ENCODE assay signal across 21 mouse cellular contexts in the genomic region with DNA sequence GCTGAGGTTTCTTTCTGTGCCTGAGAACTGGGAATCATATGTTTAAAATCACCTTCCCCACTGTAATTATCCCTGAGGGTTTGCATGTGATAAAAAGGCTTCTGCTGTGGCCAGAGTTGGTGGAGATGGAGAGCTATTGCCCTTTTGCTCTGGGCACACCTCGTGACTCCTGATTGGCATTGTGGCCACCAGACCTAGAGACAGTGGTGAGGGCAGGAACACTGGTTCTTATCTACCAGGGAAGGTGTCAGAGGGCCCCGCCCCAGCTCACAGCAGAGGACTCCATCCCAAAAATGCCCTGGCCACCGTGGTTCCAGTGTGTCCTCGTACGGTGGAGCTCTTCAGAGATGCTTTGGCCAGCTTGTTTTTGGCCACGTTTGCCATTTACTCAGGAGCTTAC.
"Had no signal": no experiment of that assay in that cellular context is flagged by ENCODE, and none has a peak within 500 bp of the region (broad histone marks: within the 10 kb centered on the region; RNA-seq: fewer than 3 reads in every experiment).

No protein-coding gene starts in this region.

- H3K9me3 ChIP-seq: limb, embryonic 15.5 days; liver, embryonic 15.5 days; lung, embryonic 15.5 days; megakaryocyte, embryonic 14.5 days; neural tube, embryonic 12.5 days; neural tube, embryonic 15.5 days had no signal

- H3K27me3 ChIP-seq: limb, embryonic 15.5 days; liver, embryonic 15.5 days; lung, embryonic 15.5 days; megakaryocyte, embryonic 14.5 days; neural tube, embryonic 12.5 days; neural tube, embryonic 15.5 days had no signal

- H3K4me3 ChIP-seq: limb, embryonic 15.5 days; liver, embryonic 15.5 days; lung, embryonic 15.5 days; megakaryocyte, embryonic 14.5 days; neural tube, embryonic 12.5 days; neural tube, embryonic 15.5 days had no signal

- H3K27ac ChIP-seq: limb, embryonic 15.5 days; liver, embryonic 15.5 days; lung, embryonic 15.5 days; neural tube, embryonic 12.5 days; neural tube, embryonic 15.5 days; stomach, postnatal 0 days had no signal

- DNase-seq: kidney, adult 18-20 months; kidney, adult 9 months; kidney, postnatal 14 days; kidney, postnatal 4 days; lung, adult 18-20 months; lung, postnatal 10 days; lung, postnatal 36 days; right cerebral cortex, adult 18-20 months; right cerebral cortex, postnatal 14 days; right cerebral cortex, postnatal 4 days; thymus, adult 2 months; thymus, postnatal 14 days; thymus, postnatal 4 days had no signal

- H3K9ac ChIP-seq: limb, embryonic 15.5 days; liver, embryonic 15.5 days; lung, embryonic 15.5 days; neural tube, embryonic 12.5 days; neural tube, embryonic 15.5 days had no signal

- H3K4me1 ChIP-seq: limb, embryonic 15.5 days; lung, embryonic 15.5 days; neural tube, embryonic 12.5 days; neural tube, embryonic 15.5 days had no signal

- H3K4me2 ChIP-seq: limb, embryonic 15.5 days; liver, embryonic 15.5 days; lung, embryonic 15.5 days; midbrain, embryonic 11.5 days; neural tube, embryonic 12.5 days; neural tube, embryonic 15.5 days had no signal
